Comparison of ENCODE assay signal across 8 mouse cellular contexts in genomic region chr7:92520820-92521219, GRCm38 (mm10). TPM values are rescaled to one million over a fixed set of nuclear protein-coding genes. Genes with fewer than 3 reads are reported as not detected.
DNase-seq lines count a peak whose midpoint lies in the region; ATAC-seq and TF ChIP-seq lines count a peak whose summit lies in the region.

No protein-coding gene starts in this region.

- no peak for TF ChIP-seq POLR2A in heart, adult 2 months (IDR thresholded peaks at IDR 0.05; ENCODE audit: insufficient read depth, low read depth, low read length)

- TF ChIP-seq CTCF in heart, adult 2 months (IDR thresholded peaks at IDR 0.05) = peak; percentile 50

- no peaks in the 10 kb centered on the region for H3K36me3 ChIP-seq in heart, adult 2 months (ENCODE audit: control insufficient read depth, insufficient read depth, low read length)
- H3K36me3 ChIP-seq in forebrain, embryonic 15.5 days = no peaks in the 10 kb centered on the region

- no peaks in the 10 kb centered on the region; the same call in 1 of the 2 replicates for H3K4me1 ChIP-seq in heart, adult 2 months (ENCODE audit: control insufficient read depth, insufficient read depth, low read length)
- no peaks in the 10 kb centered on the region for H3K4me1 ChIP-seq in forebrain, embryonic 15.5 days

- no peaks in the 10 kb centered on the region for H3K79me2 ChIP-seq in heart, adult 2 months (replicated peaks; ENCODE audit: control insufficient read depth, insufficient read depth, low read length)

- no peak overlapping the region for H3K4me2 ChIP-seq in forebrain, embryonic 15.5 days (replicated peaks)

- 34% methylated on average over 4 of the region's 4 CpGs for WGBS in heart, adult 2 months
- 20% methylated on average over 4 of the region's 4 CpGs for WGBS in forebrain, embryonic 15.5 days

- 0 out of 2 replicates have a peak, but pooled peaks have one; percentile 43 for ATAC-seq in forebrain, embryonic 15.5 days (replicated peaks)
- peak; percentile 98 for ATAC-seq in megakaryocyte progenitor cell, adult 5-6 weeks (replicated peaks; ENCODE audit: poor library complexity)

- intact Hi-C loops in heart, adult 2 months (cut with DNase I) = no loop called here
- intact Hi-C loops in heart, postnatal 25 days (cut with DNase I) = no loop called here

- no peaks in the 10 kb centered on the region for H3K9me3 ChIP-seq in forebrain, embryonic 15.5 days

- no peak overlapping the region for H3K4me3 ChIP-seq in heart, adult 2 months
- no peak overlapping the region for H3K4me3 ChIP-seq in forebrain, embryonic 15.5 days

- no peak for TF ChIP-seq EP300 in heart, adult 2 months (IDR thresholded peaks at IDR 0.05; ENCODE audit: insufficient read depth, low read depth, low read length)

- H3K9ac ChIP-seq in heart, adult 2 months (ENCODE audit: low read depth, low read length) = no peak overlapping the region
- H3K9ac ChIP-seq in forebrain, embryonic 15.5 days (replicated peaks) = no peak overlapping the region

- DNase-seq in heart, adult 2 months = peak; percentile 5 to 21
- DNase-seq in heart, postnatal 25 days (ENCODE audit: low spot score) = no peak
- peak; percentile 3 for DNase-seq in ovary, postnatal 14 days (ENCODE audit: low spot score)
- DNase-seq in ovary, adult 18-20 months (ENCODE audit: low spot score) = no peak
- DNase-seq in c-Kit-positive CD71-positive TER-119-negative erythroid progenitor cells, embryonic 14.5 days (ENCODE audit: low read depth) = peak; percentile 6
- no peak for DNase-seq in urinary bladder, postnatal 25 days (ENCODE audit: low spot score)

- no peaks in the 10 kb centered on the region for H3K27me3 ChIP-seq in heart, adult 2 months (ENCODE audit: control insufficient read depth, insufficient read depth, low read length)
- H3K27me3 ChIP-seq in forebrain, embryonic 15.5 days = no peaks in the 10 kb centered on the region

- H3K27ac ChIP-seq in heart, adult 2 months = no peak overlapping the region
- H3K27ac ChIP-seq in forebrain, embryonic 15.5 days (replicated peaks) = no peak overlapping the region

RNA-seq across cellular contexts. Expression of gene Ccdc90b, which starts 40.1 kb away (rescaled TPM):
- 10 to 100 TPM; 36.3 to 40.3 TPM for total RNA-seq in heart, adult 2 months (2021)
- polyA plus RNA-seq in heart, adult 2 months (2012; rRNA removed) = 12.3 and 19.1 TPM in 2 replicates
- 10 to 100 TPM; 34.2 to 35.3 TPM for total RNA-seq in heart, postnatal 25 days (2021)
- 60.5 and 65.2 TPM in 2 replicates for polyA plus RNA-seq in forebrain, embryonic 15.5 days (2015; fragmentation: Nextera tagmentation; extraction: Ambion mirVana)
- 27.2 and 28.6 TPM in 2 replicates for total RNA-seq in megakaryocyte progenitor cell, adult 5-6 weeks (2015)
- 35.3 TPM in 2 replicates for total RNA-seq in megakaryocyte progenitor cell, adult 5-6 weeks (2017)

Comparison
In these comparisons a context has a peak if more than half of its experiments do, and no peak if none do; other contexts are left out.
1. DNase-seq: peak in heart, adult 2 months (2 of 2), ovary, postnatal 14 days (single experiment) and c-Kit-positive CD71-positive TER-119-negative erythroid progenitor cells, embryonic 14.5 days (single experiment); none in heart, postnatal 25 days (single experiment), ovary, adult 18-20 months (single experiment) and urinary bladder, postnatal 25 days (single experiment).